Mouse (Mus musculus) T-helper 17 cell (primary cell): Measurements from ENCODE around the gene Wsb1.
"Not testable (repeated sequence)": the region's sequence is repeated elsewhere in the genome, so short reads cannot be mapped to it uniquely, and the experiment has no call there.

ENCODE experiments used
- in situ Hi-C, 2 experiments: fragments of 300-600 bp; cut with MboI, MseI; formaldehyde crosslinking; loops; 1 replicate in 1 of 2; 2 replicates in 1 of 2; pipeline ENCODE4 v1.15.1; 2025; ENCODE audit warnings: high pct_unique_total_duplicates in 2 of 2

The Wsb1 gene

GRCm38 (mm10) chr11:79254391-79255098 lies at the start of gene Wsb1:
TSS of gene Wsb1 (minus strand) at chr11:79254671.
- in situ Hi-C loops, result no loop called here

- in situ Hi-C loops, result not testable (repeated sequence)
Measured at GRCm38 (mm10) chr11:79304245-79304644, 49.8 kb upstream of the Wsb1 start.

- in situ Hi-C loops, result no loop called here
Measured at GRCm38 (mm10) chr11:79303109-79303508, 48.6 kb upstream of the Wsb1 start.

GRCm38 (mm10) chr11:79299719-79300431 lies 45.4 kb upstream of the Wsb1 start:
- in situ Hi-C loops, result no loop called here

- in situ Hi-C loops, result no loop called here
Measured at GRCm38 (mm10) chr11:79296856-79297491, 42.5 kb upstream of the Wsb1 start, which contains the start of gene Gm9964. TSS of gene Gm9964 (minus strand) at chr11:79296906.

GRCm38 (mm10) chr11:79296167-79296566 lies 41.7 kb upstream of the Wsb1 start:
- in situ Hi-C loops, result no loop called here

GRCm38 (mm10) chr11:79293971-79294370 lies 39.5 kb upstream of the Wsb1 start:
- in situ Hi-C loops, result loop anchor here in 1 of 2 experiments (5.0 kb wide), 2 partner anchors 67 to 267 kb away; no protein-coding TSS in a partner anchor

GRCm38 (mm10) chr11:79293025-79293424 lies 38.6 kb upstream of the Wsb1 start:
- in situ Hi-C loops, result loop anchor here in 1 of 2 experiments (5.0 kb wide), 2 partner anchors 66 to 266 kb away; no protein-coding TSS in a partner anchor

GRCm38 (mm10) chr11:79292130-79292529 lies 37.7 kb upstream of the Wsb1 start:
- in situ Hi-C loops, result loop anchor here in 1 of 2 experiments (5.0 kb wide), 2 partner anchors 65 to 265 kb away; no protein-coding TSS in a partner anchor

- in situ Hi-C loops, result loop anchor here in 1 of 2 experiments (5.0 kb wide), 2 partner anchors 64 to 264 kb away; no protein-coding TSS in a partner anchor
Measured at GRCm38 (mm10) chr11:79291651-79292050, 37.2 kb upstream of the Wsb1 start.

GRCm38 (mm10) chr11:79290473-79290872 lies 36.0 kb upstream of the Wsb1 start:
- in situ Hi-C loops, result loop anchor here in 1 of 2 experiments (5.0 kb wide), 2 partner anchors 63 to 263 kb away; no protein-coding TSS in a partner anchor

GRCm38 (mm10) chr11:79288913-79289640 lies 34.6 kb upstream of the Wsb1 start:
- in situ Hi-C loops, result no loop called here

- in situ Hi-C loops, result no loop called here
Measured at GRCm38 (mm10) chr11:79288278-79288843, 33.9 kb upstream of the Wsb1 start.

GRCm38 (mm10) chr11:79287447-79287846 lies 33.0 kb upstream of the Wsb1 start:
- in situ Hi-C loops, result no loop called here

GRCm38 (mm10) chr11:79286305-79286799 lies 31.9 kb upstream of the Wsb1 start:
- in situ Hi-C loops, result no loop called here

- in situ Hi-C loops, result no loop called here
Measured at GRCm38 (mm10) chr11:79283350-79284030, 29.0 kb upstream of the Wsb1 start.

- in situ Hi-C loops, result no loop called here
Measured at GRCm38 (mm10) chr11:79281396-79281795, 26.9 kb upstream of the Wsb1 start.

- in situ Hi-C loops, result loop anchor here in 1 of 2 experiments (5.0 kb wide), 1 partner anchor 58 kb away; no protein-coding TSS in a partner anchor
Measured at GRCm38 (mm10) chr11:79279732-79280405, 25.4 kb upstream of the Wsb1 start.

- in situ Hi-C loops, result no loop called here
Measured at GRCm38 (mm10) chr11:79273757-79274156, 19.3 kb upstream of the Wsb1 start.
